Mouse (Mus musculus) limb, embryonic 14.5 days (tissue): Measurements from ENCODE around the gene Gm20388. TPM values are rescaled to one million over a fixed set of nuclear protein-coding genes. Genes with fewer than 3 reads are reported as not detected.

Experiments
- ATAC-seq: fragments of 200-750 bp; cut with Nextera tagmentation; 2 replicates; pipeline ENCODE4 v1.8.0; 2017; ENCODE audit warnings: low read depth, moderate number of reproducible peaks, moderate TSS enrichment; ENCODE audit not compliant: low FRiP score
- DNase-seq: peaks from one replicate; pipeline ENCODE4 v3.0.0-alpha.2; 2015; ENCODE audit warnings: low spot score
- H3K27ac ChIP-seq: fragments of 300-500 bp; sonication (generic); replicated peaks from 2 replicates; pipeline ENCODE4 v1.5.1; 2014; ENCODE audit warnings: low read depth, mild to moderate bottlenecking, low read length, moderate library complexity, mixed read lengths
- H3K27me3 ChIP-seq: fragments of 300-500 bp; sonication (generic); 2 replicates; pipeline ENCODE4 v1.6.1; 2014; ENCODE audit warnings: low read length, mixed read lengths; ENCODE audit not compliant: control insufficient read depth, insufficient read depth
- H3K36me3 ChIP-seq: fragments of 300-500 bp; sonication (generic); 2 replicates; pipeline ENCODE4 v1.6.1; 2014; ENCODE audit warnings: mild to moderate bottlenecking, low read length, moderate library complexity, mixed read lengths; ENCODE audit not compliant: control insufficient read depth, insufficient read depth
- H3K4me1 ChIP-seq: fragments of 300-500 bp; sonication (generic); 2 replicates; pipeline ENCODE4 v1.6.1; 2014; ENCODE audit warnings: antibody characterized with exemption, low read length, mixed read lengths; ENCODE audit not compliant: control insufficient read depth, insufficient read depth
- H3K4me2 ChIP-seq: fragments of 300-500 bp; sonication (generic); replicated peaks from 2 replicates; pipeline ENCODE4 v1.6.1; 2014; ENCODE audit warnings: low read depth, mild to moderate bottlenecking, low read length, moderate library complexity; ENCODE audit not compliant: severe bottlenecking
- H3K4me3 ChIP-seq: fragments of 300-500 bp; sonication (generic); replicated peaks from 2 replicates; pipeline ENCODE4 v1.5.1; 2014; ENCODE audit warnings: low read length
- H3K9ac ChIP-seq: fragments of 300-500 bp; sonication (generic); 2 replicates; pipeline ENCODE4 v1.6.1; 2014; ENCODE audit warnings: mild to moderate bottlenecking, low read depth, low read length, moderate library complexity; ENCODE audit not compliant: severe bottlenecking
- H3K9me3 ChIP-seq: fragments of 300-500 bp; sonication (generic); 2 replicates; pipeline ENCODE4 v1.6.1; 2016; ENCODE audit warnings: low read length; ENCODE audit not compliant: control insufficient read depth
- POLR2A ChIP-seq: fragments of 200-500 bp; IDR thresholded peaks from 2 replicates; pipeline ENCODE4 v1.8.0; 2012; ENCODE audit warnings: inconsistent platforms, mild to moderate bottlenecking, moderate library complexity, borderline replicate concordance; ENCODE audit not compliant: insufficient read depth, insufficient read length; ENCODE audit errors: extremely low read depth
- WGBS: fragments of 180-500 bp; shearing (Covaris S2); extraction: QIAGEN DNeasy Blood & Tissue Kit; methylation state at CpG from one replicate; pipeline ENCODE4 v1.1.7; 2014; 5-methylcytosine and 5-hydroxymethylcytosine counted together
- polyA plus RNA-seq, 2 experiments: library from polyadenylated mRNA; depleted of rRNA in 1 of 2; stranded (reverse) in 1 of 2; unstranded in 1 of 2; fragments of >200 nt; fragmentation: Nextera tagmentation in 1 of 2; extraction: Ambion mirVana in 1 of 2; gene quantifications; 2 replicates each; pipeline versions ENCODE4 v1.2.1 to v1.2.3; 2012 to 2014

Gm20388 gene
- polyA plus RNA-seq, 2 experiments = 1.9 to 49.9 TPM

- H3K27me3 ChIP-seq = peaks cover 38% of the 10 kb centered on the region
- 0 out of 2 replicates have a peak, but pooled peaks cover 2% of the 10 kb centered on the region for H3K4me1 ChIP-seq
- DNase-seq = no peak
- H3K4me3 ChIP-seq = no peak overlapping the region
- TF ChIP-seq POLR2A = no peak
- no peak overlapping the region for H3K4me2 ChIP-seq
- ATAC-seq = no peak
- H3K36me3 ChIP-seq = peaks cover 19% of the 10 kb centered on the region
- WGBS = 59% methylated on average over 14 of the region's 14 CpGs
- H3K9me3 ChIP-seq = no peaks in the 10 kb centered on the region
- H3K27ac ChIP-seq = no peak overlapping the region
- H3K9ac ChIP-seq = no peak overlapping the region
Measured at GRCm38 (mm10) chr8:123896366-123896761, 3985.7 kb downstream of the Gm20388 start.

GRCm38 (mm10) chr8:123896774-123897173 lies 3986.1 kb downstream of the Gm20388 start:
- TF ChIP-seq POLR2A = no peak
- ATAC-seq (no peak), DNase-seq (no peak)
- peaks cover 34% of the 10 kb centered on the region for H3K27me3 ChIP-seq
- no peak overlapping the region for H3K27ac ChIP-seq
- H3K4me3 ChIP-seq = no peak overlapping the region
- no peak overlapping the region for H3K9ac ChIP-seq
- 0 out of 2 replicates have a peak, but pooled peaks cover under 1% of the 10 kb centered on the region for H3K4me1 ChIP-seq
- H3K9me3 ChIP-seq = no peaks in the 10 kb centered on the region
- H3K36me3 ChIP-seq = peaks cover 23% of the 10 kb centered on the region
- WGBS = 52% methylated on average over 10 of the region's 10 CpGs
- H3K4me2 ChIP-seq = no peak overlapping the region

GRCm38 (mm10) chr8:123898576-123898975 lies 3987.9 kb downstream of the Gm20388 start:
- DNase-seq (no peak), ATAC-seq (no peak)
- Histone ChIP-seq H3K4me2 (no peak overlapping the region), H3K4me1 (no peaks in the 10 kb centered on the region), H3K36me3 (peaks cover 39% of the 10 kb centered on the region), H3K27ac (no peak overlapping the region), H3K9ac (no peak overlapping the region), H3K9me3 (no peaks in the 10 kb centered on the region), H3K27me3 (peaks cover 17% of the 10 kb centered on the region), H3K4me3 (no peak overlapping the region)
- 85% methylated on average over 5 of the region's 5 CpGs for WGBS
- TF ChIP-seq POLR2A = no peak

GRCm38 (mm10) chr8:123899366-123899765 lies 3988.7 kb downstream of the Gm20388 start:
- Histone ChIP-seq H3K27ac (no peak overlapping the region), H3K9me3 (no peaks in the 10 kb centered on the region), H3K27me3 (peaks cover 9% of the 10 kb centered on the region), H3K4me2 (no peak overlapping the region), H3K4me1 (no peaks in the 10 kb centered on the region), H3K36me3 (peaks cover 47% of the 10 kb centered on the region), H3K9ac (no peak overlapping the region), H3K4me3 (no peak overlapping the region)
- DNase-seq = no peak
- 85% methylated on average over 7 of the region's 7 CpGs for WGBS
- ATAC-seq = no peak
- no peak for TF ChIP-seq POLR2A

GRCm38 (mm10) chr8:123902653-123903052 lies 3992.0 kb downstream of the Gm20388 start:
- ATAC-seq (no peak), DNase-seq (no peak)
- Histone ChIP-seq H3K36me3 (peaks cover 75% of the 10 kb centered on the region), H3K9ac (no peak overlapping the region), H3K4me2 (no peak overlapping the region), H3K4me1 (no peaks in the 10 kb centered on the region), H3K9me3 (no peaks in the 10 kb centered on the region), H3K27me3 (no peaks in the 10 kb centered on the region), H3K27ac (no peak overlapping the region), H3K4me3 (no peak overlapping the region)
- no peak for TF ChIP-seq POLR2A
- WGBS = 84% methylated on average over 7 of the region's 7 CpGs

GRCm38 (mm10) chr8:123907604-123908003 lies 3997.0 kb downstream of the Gm20388 start:
- no peaks in the 10 kb centered on the region for H3K27me3 ChIP-seq
- H3K9ac ChIP-seq = no peak overlapping the region
- H3K4me2 ChIP-seq = no peak overlapping the region
- H3K36me3 ChIP-seq = peaks cover 88% of the 10 kb centered on the region
- WGBS = 98% methylated on average over 6 of the region's 6 CpGs
- H3K27ac ChIP-seq = no peak overlapping the region
- DNase-seq = no peak
- no peak for TF ChIP-seq POLR2A
- no peak for ATAC-seq
- H3K4me3 ChIP-seq = no peak overlapping the region
- no peaks in the 10 kb centered on the region for H3K4me1 ChIP-seq
- H3K9me3 ChIP-seq = no peaks in the 10 kb centered on the region
